Mouse (Mus musculus) monocyte, adult 2 months (primary cell): ENCODE data around the gene Scel.

Experiments
- DNase-seq, 2 experiments: peaks; one replicate each; pipeline ENCODE4 v3.0.0; 2022; ENCODE audit warnings: low spot score in 2 of 2, low read depth in 1 of 2

Gene Scel

DNA sequence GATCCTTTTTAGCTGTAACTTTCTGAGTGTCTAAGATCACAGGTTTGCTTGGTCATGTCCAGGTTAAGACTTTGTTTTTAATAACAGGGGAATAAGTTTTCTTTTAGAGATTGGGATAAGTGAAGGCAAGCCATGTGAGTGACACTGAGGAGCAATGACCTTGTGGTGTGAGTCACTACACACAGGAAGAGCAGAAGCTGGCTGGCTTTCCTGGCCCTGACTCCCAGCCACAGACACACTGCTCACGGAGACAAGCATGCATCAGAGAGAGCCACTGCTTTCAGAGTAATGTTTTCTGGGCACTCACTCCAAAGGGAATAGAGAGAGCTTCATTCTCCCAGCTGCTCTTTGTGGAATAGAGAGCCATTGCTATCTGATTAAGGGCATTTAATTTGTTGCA is 54.8 kb downstream of the Scel start:
- no peak for DNase-seq

GRCm38 (mm10) chr14:103568433-103568832 is 55.3 kb downstream of the Scel start:
- DNase-seq: no peak

DNA sequence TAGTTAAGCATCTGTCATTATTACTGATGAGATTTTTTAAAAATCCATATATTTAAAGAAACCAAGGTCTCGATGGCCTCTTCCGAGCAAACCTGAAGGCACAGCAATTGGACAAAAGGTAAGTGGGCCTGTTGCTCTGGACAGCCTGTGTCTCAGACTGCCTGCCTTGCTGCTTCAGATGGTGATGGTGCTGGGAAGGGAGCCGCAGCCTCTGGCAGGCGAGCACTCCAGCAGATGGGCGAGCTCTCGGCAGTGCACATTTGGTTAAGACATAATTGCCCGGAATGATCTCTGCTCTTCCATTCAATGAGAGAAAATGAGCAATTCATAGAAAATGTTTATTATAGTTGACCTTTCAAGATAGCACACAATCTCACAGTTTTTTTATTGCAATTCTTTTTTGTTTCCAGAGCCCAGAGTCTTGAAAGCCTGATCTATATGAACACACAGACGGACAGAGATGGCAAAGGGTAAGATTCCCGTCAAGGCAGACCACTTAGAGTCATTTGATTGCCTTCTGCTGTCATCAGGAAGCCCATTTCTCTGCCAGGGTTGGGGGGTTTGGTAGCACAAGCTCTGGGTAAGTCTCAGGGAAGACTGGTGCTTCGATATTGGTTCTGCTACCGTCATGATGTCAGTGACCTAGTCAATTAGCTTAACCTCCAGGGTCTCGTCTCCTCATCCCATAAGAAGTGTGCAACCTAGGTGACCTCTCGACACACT is 58.6 kb downstream of the Scel start:
- DNase-seq: no peak

DNA sequence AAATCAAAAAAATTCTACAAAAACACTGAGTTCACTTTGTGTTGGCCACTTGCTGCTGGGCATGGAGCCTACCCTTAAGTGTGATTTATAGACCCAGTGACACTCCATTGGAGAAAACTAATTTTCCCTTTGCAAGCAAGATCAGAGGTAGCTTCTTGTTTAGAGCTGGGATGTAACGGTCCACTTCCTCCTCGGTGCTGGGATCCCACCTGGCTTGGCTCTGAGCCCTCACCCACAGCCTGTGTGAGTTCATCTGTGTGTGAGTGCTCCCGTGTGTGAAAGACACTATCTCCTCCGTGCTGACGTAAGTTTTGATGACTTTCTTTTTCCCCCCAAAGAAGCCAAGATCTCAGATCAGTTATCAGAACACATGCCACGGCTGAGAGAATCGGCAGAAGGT is 62.7 kb downstream of the Scel start:
- no peak for DNase-seq

GRCm38 (mm10) chr14:103577011-103577410 is 63.9 kb downstream of the Scel start:
- no peak for DNase-seq

- DNase-seq: no peak
Measured at GRCm38 (mm10) chr14:103586662-103587061, 73.5 kb downstream of the Scel start.

DNA sequence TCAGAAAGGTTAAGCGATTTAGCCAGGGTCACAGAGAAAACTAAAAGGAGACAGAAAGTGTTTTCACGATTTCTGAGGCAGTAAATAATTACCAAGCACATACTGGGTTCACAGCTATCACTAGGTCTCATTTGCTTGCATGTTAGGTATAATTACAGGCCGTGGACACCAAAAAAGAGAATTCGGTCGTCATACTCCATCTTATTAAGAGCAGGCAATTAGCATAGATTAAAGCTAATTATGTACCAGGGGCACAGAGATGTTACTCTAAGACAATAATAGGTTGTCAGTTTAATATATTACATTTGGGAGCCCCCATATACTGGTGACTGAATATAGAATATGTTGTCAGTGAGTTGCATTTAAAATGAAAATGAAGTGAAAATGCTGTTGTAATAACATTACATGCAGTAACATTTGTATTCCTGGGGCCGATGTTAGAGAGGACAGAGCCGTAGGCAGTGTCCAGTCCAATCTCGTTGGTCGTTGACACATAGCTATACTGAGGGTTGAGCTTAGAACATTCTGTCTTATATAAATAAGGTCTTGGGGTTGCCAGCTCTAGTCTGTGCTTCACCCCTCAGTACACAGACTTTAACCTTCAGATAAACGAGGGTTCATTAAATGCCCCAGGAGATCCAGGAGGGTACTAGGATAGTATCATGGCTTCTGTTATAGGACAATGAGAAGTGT is 74.2 kb downstream of the Scel start:
- DNase-seq: no peak

DNA sequence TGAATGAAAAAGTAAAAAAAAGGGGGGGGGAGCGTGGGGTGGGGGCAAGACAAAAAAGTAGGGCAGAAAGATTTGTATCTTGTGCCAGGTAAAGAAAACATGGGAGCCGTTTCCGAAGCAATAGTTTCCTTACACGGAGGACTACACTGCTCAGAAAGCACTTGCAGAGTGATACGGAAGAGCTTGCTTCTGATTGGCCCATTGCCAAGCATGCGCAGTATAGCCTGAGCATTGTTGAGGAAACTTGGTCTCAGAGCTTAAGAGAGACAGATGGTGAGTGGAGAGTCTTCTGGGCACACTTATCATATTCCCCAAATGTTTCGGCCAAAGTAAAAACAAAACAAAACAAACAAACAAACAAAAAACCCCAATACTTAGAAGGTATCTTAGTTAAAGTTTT is 76.7 kb downstream of the Scel start:
- DNase-seq: no peak

GRCm38 (mm10) chr14:103595870-103596269 is 82.7 kb downstream of the Scel start:
- DNase-seq: no peak

DNA sequence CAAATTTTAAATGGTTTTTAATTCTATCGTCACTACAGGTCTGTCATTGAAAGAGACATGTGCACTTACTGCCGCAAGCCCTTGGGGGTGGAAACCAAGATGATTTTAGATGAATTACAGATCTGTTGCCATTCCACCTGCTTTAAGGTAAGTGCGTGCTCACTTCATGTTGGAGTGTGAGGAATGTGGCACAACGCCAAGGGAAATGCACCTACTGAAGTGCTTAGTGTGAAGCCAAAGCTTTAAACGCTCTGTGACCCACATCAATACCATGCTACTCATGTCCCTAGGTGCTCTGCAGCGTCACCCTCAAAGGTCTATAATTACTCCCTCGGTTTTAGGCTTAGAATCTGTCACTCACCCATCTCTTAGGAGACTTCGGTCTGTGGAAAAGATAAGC is 94.9 kb downstream of the Scel start:
- no peak for DNase-seq

DNA sequence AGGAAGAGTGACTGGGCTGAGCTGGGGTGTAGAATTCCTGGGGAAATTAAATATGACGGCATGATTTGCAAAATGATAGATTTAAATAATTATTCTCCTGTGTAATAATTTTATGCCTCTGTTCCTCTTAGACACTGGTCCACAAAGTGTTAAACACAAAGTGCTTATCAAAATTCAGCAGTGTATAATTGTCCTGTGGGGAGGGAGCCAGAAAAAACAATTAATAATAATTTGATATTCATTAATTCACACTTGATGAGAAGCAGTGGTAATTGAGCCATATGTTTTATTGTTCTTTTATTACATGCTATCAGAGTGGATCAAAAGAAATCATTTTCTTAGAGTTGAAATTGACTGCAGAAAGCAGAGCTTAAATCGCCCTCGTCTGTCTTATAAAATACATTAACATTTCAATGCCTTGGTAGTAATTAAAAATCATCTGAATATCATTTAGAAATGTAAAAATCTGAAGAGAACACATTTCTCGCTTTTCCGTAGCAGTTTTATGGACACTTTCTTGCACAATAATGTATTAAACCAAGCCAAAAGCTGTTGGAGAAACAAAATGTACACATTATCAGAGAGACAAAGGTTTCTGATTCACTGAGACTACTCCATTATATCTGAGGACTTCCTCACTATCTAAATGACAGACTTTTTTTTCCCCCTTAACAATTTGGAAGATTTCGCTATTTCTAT is 100.6 kb downstream of the Scel start:
- no peak for DNase-seq

DNA sequence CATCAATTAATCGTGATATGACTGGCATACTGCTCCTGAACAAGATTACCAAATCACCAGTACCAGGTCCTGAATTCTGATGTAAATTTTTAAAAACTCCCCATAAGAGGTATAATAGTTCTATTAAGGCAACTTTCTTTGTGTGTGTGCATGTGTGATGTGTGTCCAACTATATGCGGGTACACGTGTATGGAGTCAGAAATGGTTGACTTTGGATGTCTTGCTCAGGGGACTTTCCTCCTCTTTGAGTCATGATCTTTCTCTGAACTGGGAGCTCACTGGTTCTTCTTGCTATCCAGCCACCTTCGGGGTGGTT is 101.1 kb downstream of the Scel start:
- no peak for DNase-seq

- no peak for DNase-seq
Measured at GRCm38 (mm10) chr14:103619756-103620155, 106.6 kb downstream of the Scel start.

- no peak for DNase-seq
Measured at GRCm38 (mm10) chr14:103621207-103621606, 108.1 kb downstream of the Scel start.

- no peak for DNase-seq
Measured at GRCm38 (mm10) chr14:103626100-103626499, 113.0 kb downstream of the Scel start.

- DNase-seq: no peak
Measured at GRCm38 (mm10) chr14:103629639-103630364, 116.7 kb downstream of the Scel start.

DNA sequence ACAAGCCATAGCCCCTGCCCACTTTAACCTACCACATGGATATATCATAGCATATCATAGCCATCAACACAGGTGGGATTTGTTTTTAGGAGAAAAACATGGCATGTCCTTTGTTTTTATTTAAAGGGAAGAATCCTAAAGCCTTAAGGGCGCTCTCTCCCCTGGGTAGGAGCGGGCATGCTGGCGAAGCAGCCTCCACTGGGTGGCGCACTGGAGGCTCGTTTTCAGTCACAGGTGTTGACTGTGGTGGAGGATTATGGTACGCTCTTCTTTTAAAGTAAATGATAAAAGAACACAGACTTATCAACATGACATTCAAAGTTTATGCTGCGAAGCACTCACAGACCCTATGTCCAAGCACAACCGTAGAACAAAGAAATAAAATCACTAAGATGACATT is 117.4 kb downstream of the Scel start:
- no peak for DNase-seq

DNA sequence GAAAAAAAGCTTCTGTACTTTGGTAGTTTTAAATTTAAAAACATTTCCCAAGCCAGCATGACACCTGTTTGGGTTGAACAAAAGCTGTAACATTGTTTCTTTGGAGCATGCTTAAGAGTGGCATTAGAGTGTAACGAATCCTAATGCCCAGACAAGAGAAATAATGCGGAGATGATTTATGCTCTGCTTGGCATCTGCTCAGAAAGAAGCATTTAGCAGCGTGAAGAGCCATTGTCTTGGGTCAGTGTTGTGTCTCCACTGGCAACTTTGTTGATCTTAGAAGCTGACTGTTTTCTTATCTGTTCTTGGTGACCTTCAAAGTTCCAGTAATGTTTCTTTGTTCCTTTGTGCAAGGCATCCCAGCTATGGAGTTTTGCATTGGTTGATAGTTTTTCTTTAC is 130.8 kb downstream of the Scel start:
- DNase-seq: no peak

GRCm38 (mm10) chr14:103647981-103648380 is 134.8 kb downstream of the Scel start:
- no peak for DNase-seq

DNA sequence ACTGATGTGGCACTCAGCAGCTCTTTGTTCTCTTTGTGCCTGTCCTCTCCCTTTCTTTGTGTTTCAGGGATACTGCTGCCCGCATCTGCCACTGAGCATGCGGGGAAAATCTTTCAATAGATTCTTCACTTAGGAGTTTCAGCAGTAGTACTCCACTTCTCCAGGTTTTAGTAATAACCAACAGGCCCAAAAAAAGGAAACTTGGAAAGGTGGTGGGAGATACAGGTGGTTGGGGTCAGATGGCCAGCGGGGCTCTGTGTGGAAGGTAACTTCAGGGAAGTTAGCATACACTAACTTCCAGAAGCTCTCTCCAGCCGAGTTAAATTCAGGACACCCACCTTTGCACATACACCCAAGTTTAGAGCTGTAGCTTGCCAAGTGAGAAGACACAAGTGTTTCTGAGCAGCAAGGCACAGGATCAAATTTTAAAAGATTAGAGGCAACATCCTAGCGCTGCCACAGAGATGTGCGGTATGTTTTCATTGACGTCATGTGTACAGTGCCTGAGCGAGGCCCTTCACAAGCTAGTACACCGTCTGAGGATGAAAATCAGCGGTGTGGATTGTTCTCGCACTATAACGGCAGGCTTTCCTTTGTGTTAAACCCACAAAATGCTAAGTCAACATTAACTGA is 135.6 kb downstream of the Scel start:
- no peak for DNase-seq

DNA sequence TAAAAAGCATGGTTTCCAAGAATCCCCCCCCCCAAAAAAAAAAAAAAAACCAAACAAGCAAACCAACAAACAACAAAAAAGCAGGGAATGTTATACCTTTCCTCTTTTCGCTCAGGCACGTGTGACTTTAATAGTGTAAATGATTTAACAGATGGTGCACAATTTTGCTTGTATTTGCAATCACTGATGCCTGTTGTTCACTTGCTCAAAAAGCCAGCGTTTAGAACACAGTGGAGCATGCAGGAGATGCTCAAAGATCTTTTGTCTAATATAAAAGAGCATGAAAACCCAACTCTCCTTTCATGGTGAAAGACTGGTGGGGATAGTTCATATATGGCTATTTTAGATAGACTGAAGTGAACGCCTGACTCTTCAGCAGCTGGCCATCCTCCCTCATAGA is 136.2 kb downstream of the Scel start:
- DNase-seq: no peak
